Mouse (Mus musculus) lung, adult 18-20 months (tissue): ENCODE measurements around the gene Dhx30.
"Not testable (repeated sequence)": the region's sequence is repeated elsewhere in the genome, so short reads cannot be mapped to it uniquely, and the experiment has no call there.

Source experiments
- DNase-seq, 2 experiments: peaks; one replicate each; pipeline ENCODE4 v3.0.0; 2022; ENCODE audit warnings: mixed read lengths in 2 of 2

The Dhx30 gene

DNA sequence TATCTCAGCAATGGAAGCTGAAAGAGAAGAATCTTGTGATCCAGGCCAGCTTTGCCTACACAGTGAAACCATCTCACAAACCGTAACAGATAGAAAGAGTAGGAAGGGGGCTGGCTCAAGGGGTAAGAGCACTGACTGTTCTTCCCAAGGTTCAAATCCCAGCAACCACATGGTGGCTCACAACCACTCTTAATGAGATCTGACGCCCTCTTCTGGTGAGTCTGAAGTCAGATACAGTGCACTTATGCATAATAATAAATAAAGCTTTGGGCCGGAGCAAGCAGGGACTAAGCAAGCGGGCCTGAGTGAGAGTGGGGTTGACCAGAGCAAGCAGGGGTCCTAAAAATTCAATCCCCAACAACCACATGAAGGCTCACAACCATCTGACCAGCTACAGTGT, 24.3 kb downstream of the Dhx30 start:
- no peak for DNase-seq

GRCm38 (mm10) chr9:110085693-110086092, 31.9 kb downstream of the Dhx30 start:
- no peak for DNase-seq

DNA sequence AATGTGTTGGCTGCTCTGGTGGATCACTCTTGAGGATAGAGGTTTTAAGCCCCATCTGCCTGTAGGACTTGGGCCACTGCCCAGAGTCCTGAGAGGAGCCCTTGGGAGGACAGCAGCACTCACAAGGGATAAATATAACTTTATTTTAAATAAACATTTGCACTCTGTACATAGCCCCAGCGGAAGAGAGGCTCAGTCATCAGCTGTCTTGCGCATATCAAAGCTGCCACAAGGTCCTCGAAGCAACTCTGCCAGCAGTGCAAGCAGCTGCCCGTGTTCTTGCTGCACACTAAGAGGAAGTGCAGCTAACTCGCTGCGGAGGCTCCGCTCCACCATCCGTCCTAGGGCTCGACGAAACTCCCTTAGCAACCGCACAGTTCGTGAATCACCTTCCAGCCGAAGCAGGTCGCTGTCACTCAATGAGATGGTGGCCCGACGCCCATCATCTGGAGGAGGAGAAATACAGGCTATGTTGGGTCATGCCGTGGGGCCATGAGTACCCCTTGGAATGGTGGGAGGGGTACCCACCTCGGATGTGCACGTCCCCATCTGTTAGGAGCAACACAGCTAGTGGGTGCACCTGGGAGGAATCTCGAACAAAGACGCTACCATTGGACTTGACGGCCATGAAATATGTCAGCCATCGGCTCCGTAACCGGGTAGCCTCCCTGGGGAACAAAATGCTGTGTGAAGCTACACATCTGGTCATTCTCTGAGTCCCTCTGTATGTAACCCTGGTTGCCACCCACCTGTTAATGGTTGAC, 33.2 kb downstream of the Dhx30 start:
- no peak for DNase-seq

- DNase-seq = no peak
Observed at GRCm38 (mm10) chr9:110081066-110081465, 36.6 kb downstream of the Dhx30 start.

- DNase-seq = not testable (repeated sequence)
Observed at GRCm38 (mm10) chr9:110076468-110076867, 41.2 kb downstream of the Dhx30 start.

DNA sequence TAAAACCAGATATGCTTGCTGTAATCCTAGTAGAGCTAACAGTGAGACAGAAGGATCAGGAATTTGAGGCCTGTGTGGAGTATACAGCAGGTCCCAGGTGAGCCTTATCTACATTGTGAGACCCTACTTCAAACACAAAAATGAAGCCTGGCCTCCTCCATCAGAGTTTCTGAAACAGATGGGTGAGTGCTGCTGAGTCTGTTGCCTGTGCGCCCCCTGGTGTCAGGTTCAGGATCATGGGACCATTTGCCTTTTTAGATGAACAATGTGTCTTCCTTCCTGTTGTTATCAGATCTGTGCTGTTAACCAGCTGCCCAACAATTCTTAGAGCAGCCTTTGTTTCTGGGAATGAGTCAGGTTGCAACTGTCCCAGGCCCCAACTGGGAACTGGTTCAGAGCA, 45.8 kb downstream of the Dhx30 start:
- DNase-seq = peak; percentile 49 to 66

DNA sequence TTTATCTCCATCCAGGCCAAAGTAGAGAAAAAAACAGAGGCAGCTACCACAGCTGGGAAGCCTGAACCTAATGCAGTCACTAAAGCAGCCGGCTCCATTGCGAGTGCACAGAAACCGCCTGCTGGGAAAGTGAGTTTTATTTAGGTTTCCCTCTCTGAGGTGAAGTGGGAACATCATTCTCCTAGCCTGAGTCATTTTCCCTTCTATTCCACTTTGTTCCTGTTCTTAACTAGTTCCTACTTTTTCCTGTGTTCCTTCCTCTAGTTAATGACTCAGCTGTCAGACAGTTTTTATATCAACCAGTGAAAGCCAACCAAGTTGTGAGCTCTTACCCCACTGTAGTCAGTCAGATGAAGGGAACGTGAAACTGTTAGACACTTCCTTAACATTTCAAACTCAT, 46.6 kb downstream of the Dhx30 start:
- no peak for DNase-seq

- DNase-seq = no peak
Observed at GRCm38 (mm10) chr9:110070358-110070757, 47.3 kb downstream of the Dhx30 start.

DNA sequence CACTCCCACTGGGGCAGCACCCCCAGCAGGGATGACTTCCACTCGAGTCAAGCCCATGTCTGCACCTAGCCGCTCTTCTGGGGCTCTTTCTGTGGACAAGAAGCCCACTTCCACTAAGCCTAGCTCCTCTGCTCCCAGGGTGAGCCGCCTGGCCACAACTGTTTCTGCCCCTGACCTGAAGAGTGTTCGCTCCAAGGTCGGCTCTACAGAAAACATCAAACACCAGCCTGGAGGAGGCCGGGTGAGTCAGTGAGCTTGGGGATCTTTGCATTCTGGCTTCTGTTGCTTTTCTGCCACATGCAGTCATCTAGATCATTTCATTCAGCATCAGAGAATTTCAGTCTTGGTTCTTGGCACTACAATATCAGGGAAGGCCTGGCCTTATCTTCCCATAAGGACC, 48.9 kb downstream of the Dhx30 start:
- no peak for DNase-seq

- DNase-seq = no peak
Observed at GRCm38 (mm10) chr9:110064641-110065040, 53.0 kb downstream of the Dhx30 start.

- DNase-seq = no peak
Observed at GRCm38 (mm10) chr9:110062861-110063260, 54.8 kb downstream of the Dhx30 start.

DNA sequence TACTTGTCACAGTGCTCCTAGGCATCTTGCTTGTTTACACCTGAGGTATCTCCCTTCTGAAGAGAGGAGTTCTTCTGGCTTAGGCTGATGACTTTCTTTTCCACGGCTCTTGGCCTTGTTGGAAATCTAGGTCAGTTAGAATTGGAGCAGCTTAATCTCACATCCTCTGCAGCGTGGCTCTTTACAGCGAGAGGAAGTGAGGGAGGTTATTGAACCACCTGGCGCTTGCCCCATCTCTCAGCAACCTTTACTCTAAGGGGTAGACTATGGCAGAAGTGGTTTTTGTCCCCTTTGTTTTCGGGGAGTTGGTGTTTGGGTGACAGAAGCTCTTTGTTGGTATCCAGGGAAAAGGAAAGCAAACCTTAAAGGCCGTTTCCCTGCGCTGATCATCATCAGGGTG, 55.2 kb downstream of the Dhx30 start:
- no peak for DNase-seq

DNA sequence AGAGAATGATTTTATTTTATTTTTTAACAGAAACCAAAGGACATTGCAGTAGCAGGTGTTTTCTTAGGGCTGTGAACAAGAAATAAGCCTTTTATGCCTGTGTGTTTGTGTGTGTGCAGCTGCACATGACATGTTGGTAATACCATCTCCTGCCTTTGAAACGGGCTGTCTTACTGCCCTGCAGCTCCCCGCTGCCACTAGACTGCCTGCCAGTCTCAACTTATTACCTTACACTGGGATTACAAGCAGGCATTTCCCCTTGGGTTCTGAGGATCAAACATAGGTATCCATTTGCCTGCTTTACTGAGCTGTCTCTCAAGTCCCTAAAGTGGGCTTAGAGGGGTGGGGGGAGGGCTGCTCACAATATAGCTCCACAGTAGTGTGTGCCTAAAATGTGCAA, 56.9 kb downstream of the Dhx30 start:
- no peak for DNase-seq

DNA sequence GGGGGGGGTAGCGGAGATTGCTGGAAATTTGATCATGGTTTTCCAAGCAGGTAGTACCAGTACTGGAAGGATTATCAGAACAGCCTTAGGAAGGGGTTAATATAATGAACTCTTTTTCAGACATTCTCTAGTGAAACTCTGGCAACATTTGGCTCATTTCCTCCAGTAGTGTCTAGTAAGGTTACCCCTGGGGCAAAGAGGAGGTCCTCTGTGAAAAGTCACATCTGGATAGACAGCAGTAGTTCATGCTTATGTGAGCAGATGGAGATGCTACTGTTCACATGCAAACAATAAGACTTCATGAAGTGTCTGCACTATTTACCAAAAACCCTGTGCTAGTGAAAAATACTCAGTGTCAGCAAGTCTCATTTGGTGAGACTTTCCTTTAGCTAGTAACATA, 60.4 kb downstream of the Dhx30 start:
- no peak for DNase-seq

DNA sequence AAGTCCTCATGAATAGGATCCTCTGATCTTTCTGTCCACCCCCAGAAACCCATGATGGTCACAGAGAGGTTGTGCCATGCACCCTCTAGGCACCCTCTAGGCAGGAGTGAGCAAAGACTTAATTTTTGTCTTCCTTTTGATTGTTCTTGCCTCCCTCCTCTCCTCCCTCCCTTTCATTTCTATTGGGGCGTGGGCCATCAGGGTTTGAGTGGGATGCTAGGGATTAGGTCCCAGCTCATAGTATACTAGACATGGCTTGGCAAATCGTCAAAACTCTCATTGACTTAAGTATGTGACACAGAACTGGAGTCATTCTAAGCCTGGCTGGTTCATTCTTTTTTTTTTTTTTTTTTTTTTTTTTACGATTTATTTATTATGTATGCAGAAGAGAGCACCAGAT, 62.8 kb downstream of the Dhx30 start:
- no peak for DNase-seq

GRCm38 (mm10) chr9:110054080-110054421, 63.6 kb downstream of the Dhx30 start:
- no peak for DNase-seq

- DNase-seq = no peak
Observed at GRCm38 (mm10) chr9:110053305-110054079, 64.1 kb downstream of the Dhx30 start.

- DNase-seq = no peak
Observed at GRCm38 (mm10) chr9:110052951-110053304, 64.7 kb downstream of the Dhx30 start.

DNA sequence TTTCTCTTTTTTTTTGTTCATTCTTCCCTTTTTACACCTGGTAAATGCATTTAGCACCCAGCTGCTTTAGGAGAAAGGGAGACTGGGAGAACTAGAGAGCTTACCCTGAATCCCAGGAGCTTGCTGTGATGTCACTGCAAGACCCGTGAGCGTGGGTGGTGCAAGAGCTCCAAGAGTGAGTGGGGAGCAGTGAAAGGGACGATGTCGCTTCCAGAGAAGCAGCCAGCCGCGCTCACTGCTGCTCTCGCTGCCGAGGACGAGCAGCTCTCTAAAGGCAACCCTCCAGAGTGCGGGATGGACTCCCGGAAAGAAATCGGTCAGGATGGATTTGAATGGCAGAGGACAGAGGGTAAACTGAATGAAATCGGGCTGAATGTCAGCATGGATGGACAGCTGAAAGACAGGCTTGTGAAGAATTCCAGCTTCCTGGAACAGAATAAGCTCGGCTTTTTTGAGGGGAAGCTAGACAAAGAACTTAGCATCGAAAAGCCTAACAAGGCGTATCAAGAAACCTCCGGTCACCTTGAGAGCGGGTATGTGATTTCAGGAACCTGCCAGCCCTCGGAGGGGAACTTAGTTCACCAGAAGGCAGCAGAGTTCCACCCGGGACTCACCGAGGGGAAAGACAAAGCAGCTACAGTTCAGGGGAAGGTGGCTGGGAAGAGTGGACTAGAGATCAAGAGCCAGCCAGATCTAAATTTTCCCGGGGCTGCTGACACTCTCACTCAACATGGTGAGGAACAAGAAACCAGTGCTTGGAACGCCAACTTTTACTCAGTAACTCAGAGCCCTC, 65.6 kb downstream of the Dhx30 start:
- DNase-seq = no peak

DNA sequence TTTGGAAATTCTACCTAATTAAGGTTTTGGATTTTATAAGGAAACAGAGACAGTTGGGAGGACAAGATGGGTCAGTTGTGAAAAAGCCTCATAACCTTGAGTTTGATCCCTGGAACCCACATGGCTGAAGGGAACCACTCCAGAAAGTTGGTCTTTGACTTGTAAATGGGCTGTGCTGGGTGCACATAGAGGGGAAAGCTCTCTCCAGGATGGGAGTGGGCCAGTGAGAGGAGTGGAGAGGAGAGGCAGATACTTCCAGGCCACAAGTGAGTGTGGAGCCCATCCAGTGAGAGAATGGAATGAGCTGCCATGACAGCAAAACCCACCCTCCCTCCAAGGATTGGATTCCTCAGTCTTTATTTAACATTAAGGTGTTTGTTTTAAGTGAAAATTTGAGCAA, 66.4 kb downstream of the Dhx30 start:
- DNase-seq = no peak

DNA sequence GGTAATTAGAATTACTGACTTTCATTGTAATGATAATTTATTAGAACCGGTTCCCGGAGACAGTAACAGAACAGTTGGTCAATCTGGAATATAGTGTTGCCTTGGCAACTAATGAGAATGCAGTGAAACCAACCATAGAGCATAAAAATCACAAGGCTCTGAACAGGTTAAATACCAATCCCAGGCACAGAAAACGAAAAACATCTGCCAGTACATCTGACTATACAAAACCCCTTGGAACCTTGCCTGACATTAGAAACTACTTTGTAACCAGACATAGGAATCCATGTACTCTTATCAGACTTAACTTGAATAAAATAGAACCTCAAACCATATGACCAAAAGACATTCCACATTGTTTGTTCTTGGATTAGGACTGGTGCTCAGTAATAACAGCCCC, 69.8 kb downstream of the Dhx30 start:
- no peak for DNase-seq

DNA sequence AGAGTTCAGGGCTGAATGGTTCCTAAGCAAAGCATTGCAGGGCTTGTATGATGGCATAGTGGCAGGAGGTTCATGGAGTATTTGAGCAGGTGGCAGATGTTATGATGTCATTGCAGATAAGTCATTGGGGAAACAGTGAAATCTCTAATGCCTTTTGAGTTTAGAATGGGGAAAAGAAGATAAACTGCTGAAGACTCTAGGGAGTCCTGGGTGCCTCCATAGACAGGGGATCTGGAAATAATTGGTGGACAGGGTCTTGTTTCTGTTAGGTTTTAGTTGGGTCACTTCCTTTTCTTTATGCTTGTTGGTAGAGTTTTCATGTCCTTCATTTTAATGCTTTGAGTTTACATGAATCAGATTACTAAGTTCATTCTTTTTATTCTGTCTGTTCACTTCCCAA, 70.4 kb downstream of the Dhx30 start:
- no peak for DNase-seq

- DNase-seq = no peak
Observed at GRCm38 (mm10) chr9:110045763-110046377, 71.8 kb downstream of the Dhx30 start.
